Mouse (Mus musculus) embryonic facial prominence, embryonic 14.5 days (tissue): ENCODE results near the gene Selenow. TPM values are rescaled to one million over a fixed set of nuclear protein-coding genes. Genes with fewer than 3 reads are reported as not detected.

ENCODE experiments used
- ATAC-seq: fragments of 200-750 bp; cut with Nextera tagmentation; 2 replicates; pipeline ENCODE4 v1.8.0; 2017; ENCODE audit warnings: low read depth, moderate number of reproducible peaks, moderate TSS enrichment
- DNase-seq: peaks from one replicate; pipeline ENCODE4 v3.0.0-alpha.2; 2015; ENCODE audit warnings: low spot score
- H3K27ac ChIP-seq: fragments of 300-500 bp; sonication (generic); replicated peaks from 2 replicates; pipeline ENCODE4 v1.5.1; 2014; ENCODE audit warnings: low read depth, mild to moderate bottlenecking, low read length, moderate library complexity
- H3K27me3 ChIP-seq: fragments of 300-500 bp; sonication (generic); replicated peaks from 2 replicates; pipeline ENCODE4 v1.6.1; 2014; ENCODE audit warnings: low read length; ENCODE audit not compliant: control insufficient read depth, insufficient read depth
- H3K36me3 ChIP-seq: fragments of 300-500 bp; sonication (generic); 2 replicates; pipeline ENCODE4 v1.6.1; 2014; ENCODE audit warnings: low read length, mixed read lengths; ENCODE audit not compliant: control insufficient read depth, insufficient read depth
- H3K4me1 ChIP-seq: fragments of 300-500 bp; sonication (generic); 2 replicates; pipeline ENCODE4 v1.6.1; 2014; ENCODE audit warnings: antibody characterized with exemption, low read length; ENCODE audit not compliant: control insufficient read depth, insufficient read depth
- H3K4me2 ChIP-seq: fragments of 300-500 bp; sonication (generic); 2 replicates; pipeline ENCODE4 v1.6.1; 2014; ENCODE audit warnings: low read depth, mild to moderate bottlenecking, low read length, moderate library complexity, mixed read lengths
- H3K4me3 ChIP-seq: fragments of 300-500 bp; sonication (generic); 2 replicates; pipeline ENCODE4 v1.5.1; 2014; ENCODE audit warnings: low read depth, mild to moderate bottlenecking, low read length
- H3K9ac ChIP-seq: fragments of 300-500 bp; sonication (generic); 2 replicates; pipeline ENCODE4 v1.6.1; 2014; ENCODE audit warnings: low read depth, mild to moderate bottlenecking, low read length, moderate library complexity, mixed read lengths
- H3K9me3 ChIP-seq: fragments of 300-500 bp; sonication (generic); 2 replicates; pipeline ENCODE4 v1.6.1; 2016; ENCODE audit warnings: low read length; ENCODE audit not compliant: control insufficient read depth
- WGBS: fragments of 180-500 bp; shearing (Covaris S2); extraction: QIAGEN DNeasy Blood & Tissue Kit; methylation state at CpG from one replicate; pipeline ENCODE4 v1.1.7; 2014; 5-methylcytosine and 5-hydroxymethylcytosine counted together
- polyA plus RNA-seq: library from polyadenylated mRNA; unstranded; fragments of >200 nt; fragmentation: Nextera tagmentation; extraction: Ambion mirVana; gene quantifications from 2 replicates; pipeline ENCODE4 v1.2.1, GENCODE M21; 2014

The Selenow gene
- polyA plus RNA-seq, 1 experiment from 2014 or later = 1,004 TPM

DNA sequence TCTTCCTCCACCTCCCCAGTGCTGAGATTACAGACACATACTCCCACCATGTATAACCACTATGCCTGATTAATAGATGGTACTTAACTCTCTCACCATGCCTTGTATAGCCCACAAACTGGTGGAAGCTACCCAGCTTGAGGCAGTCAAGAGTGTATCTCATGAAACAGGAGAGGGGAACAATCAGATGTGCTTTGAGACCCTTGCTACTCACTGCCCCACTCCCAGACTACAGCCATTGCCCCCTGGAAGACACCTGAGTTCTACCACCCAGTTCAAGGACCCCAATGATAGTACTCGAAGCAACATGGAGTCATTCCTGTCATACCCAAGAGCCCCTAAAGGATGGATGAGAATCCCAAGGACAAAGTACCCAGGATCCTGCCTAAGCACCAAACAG is 15.6 kb downstream of the Selenow start:
- H3K4me3 ChIP-seq = no peak overlapping the region
- H3K36me3 ChIP-seq = no peaks in the 10 kb centered on the region
- ATAC-seq (no peak), DNase-seq (no peak)
- no peak overlapping the region for H3K9ac ChIP-seq
- no peaks in the 10 kb centered on the region for H3K9me3 ChIP-seq
- H3K4me1 ChIP-seq = no peaks in the 10 kb centered on the region
- no peaks in the 10 kb centered on the region for H3K27me3 ChIP-seq
- no peak overlapping the region for H3K4me2 ChIP-seq
- H3K27ac ChIP-seq = no peak overlapping the region
- 91% methylated on average over 1 of the region's 1 CpGs for WGBS

DNA sequence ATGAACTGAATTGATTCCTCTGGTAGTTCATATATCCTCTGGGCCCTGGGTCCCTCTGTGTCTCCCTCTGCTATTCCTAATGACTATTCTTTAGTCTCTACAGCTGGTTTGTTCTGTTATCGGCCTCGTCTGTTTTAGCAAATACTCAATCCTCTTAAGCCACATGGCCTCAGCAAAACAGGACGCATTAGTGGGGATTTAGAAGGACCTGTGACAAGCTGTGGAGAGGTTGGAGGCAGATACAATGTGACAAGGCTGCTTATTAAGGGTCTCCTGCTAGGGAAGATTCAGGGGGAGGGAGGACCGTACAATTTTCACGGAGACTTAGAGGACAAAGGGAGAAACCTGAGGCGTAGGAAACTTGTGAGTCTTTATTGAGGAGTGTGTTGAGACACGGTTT is 16.3 kb downstream of the Selenow start:
- Histone ChIP-seq H3K27me3 (no peaks in the 10 kb centered on the region), H3K9me3 (no peaks in the 10 kb centered on the region), H3K9ac (no peak overlapping the region), H3K36me3 (no peaks in the 10 kb centered on the region), H3K4me2 (no peak overlapping the region), H3K27ac (no peak overlapping the region), H3K4me3 (no peak overlapping the region), H3K4me1 (no peaks in the 10 kb centered on the region)
- no peak for ATAC-seq
- DNase-seq = no peak
- 66% methylated on average over 7 of the region's 7 CpGs for WGBS

DNA sequence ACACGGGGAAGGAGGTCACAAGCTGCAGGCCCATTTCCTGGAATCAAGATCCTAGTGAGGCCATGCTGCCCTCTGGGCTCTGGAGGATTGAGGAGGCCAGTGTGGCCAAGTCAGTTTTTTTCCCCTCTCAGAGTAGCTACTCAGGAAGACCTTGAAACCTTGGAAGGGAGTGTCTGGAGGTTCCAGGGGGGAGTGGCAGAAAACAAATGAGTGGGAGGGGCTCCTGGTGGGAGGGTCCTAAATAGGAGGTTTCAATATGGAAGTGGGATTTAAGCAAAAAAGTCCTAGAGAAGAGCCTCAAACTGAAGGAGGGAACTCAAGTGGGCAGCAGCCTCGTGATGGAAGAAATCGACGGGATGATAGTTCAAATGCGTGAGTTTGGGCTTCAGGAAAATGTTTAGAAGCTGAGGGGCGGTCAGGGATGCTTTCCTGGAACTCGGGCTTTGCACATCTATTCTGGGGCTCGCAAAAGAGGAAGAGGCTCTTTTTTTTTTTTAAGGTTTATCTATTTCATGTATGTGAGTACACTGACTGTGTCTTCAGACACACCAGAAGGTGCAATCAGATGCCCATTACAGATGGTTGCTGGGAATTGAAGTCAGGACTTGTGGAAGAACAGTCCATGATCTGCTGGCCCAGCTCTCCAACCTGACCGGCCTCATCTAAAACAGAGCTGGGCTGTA is 20.7 kb downstream of the Selenow start:
- Histone ChIP-seq H3K9ac (no peak overlapping the region), H3K27me3 (no peaks in the 10 kb centered on the region), H3K36me3 (no peaks in the 10 kb centered on the region), H3K9me3 (no peaks in the 10 kb centered on the region), H3K27ac (no peak overlapping the region), H3K4me1 (no peaks in the 10 kb centered on the region), H3K4me2 (no peak overlapping the region), H3K4me3 (no peak overlapping the region)
- ATAC-seq (no peak), DNase-seq (no peak)
- 77% methylated on average over 9 of the region's 9 CpGs for WGBS

DNA sequence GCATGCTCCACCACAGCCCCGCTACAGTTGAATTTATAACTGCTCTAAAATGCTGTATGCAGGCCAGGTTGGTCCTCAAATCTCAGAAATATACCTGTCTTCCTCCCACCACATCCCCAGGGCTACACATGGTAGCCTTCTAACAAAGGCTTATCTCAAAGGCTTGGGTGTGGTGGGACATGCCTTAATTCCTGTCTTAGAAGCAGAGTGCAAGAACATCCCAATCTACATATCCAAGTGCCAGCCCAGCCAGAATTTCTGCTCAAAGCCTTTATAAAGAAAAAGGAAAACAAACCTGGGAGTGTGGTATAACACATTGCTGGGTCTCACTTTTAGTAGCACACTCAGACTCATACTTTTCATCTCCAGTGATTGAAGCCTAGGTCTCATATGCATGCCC is 28.0 kb downstream of the Selenow start:
- H3K4me3 ChIP-seq = no peak overlapping the region
- H3K27ac ChIP-seq = no peak overlapping the region
- no peak overlapping the region for H3K9ac ChIP-seq
- H3K4me2 ChIP-seq = no peak overlapping the region
- WGBS = 76% methylated on average over 1 of the region's 1 CpGs
- H3K36me3 ChIP-seq = no peaks in the 10 kb centered on the region
- H3K4me1 ChIP-seq = no peaks in the 10 kb centered on the region
- ATAC-seq (no peak), DNase-seq (no peak)
- no peaks in the 10 kb centered on the region for H3K27me3 ChIP-seq
- no peaks in the 10 kb centered on the region for H3K9me3 ChIP-seq

DNA sequence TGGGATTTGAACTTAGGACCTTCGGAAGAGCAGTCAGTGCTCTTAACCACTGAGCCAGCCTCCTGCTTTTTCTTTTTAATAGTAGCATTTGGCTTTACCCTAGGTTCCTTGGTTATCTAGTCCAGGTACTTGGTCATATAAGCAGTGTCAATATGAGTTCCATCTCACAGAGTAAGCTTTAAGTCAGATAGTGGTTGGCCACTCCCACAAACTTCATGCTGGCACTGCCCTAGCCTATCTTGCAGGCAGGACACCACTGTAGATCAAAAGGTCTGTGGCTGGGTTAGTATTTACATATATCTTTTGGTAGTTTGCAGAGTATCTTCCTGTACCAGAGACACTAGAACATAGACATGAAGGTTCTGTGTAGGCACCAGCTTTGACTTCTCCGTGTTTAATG is 38.1 kb downstream of the Selenow start:
- H3K36me3 ChIP-seq = no peaks in the 10 kb centered on the region
- 85% methylated on average over 2 of the region's 2 CpGs for WGBS
- ATAC-seq = no peak
- no peak overlapping the region for H3K27ac ChIP-seq
- no peaks in the 10 kb centered on the region for H3K9me3 ChIP-seq
- H3K9ac ChIP-seq = no peak overlapping the region
- DNase-seq = no peak
- no peaks in the 10 kb centered on the region for H3K4me1 ChIP-seq
- no peak overlapping the region for H3K4me3 ChIP-seq
- H3K27me3 ChIP-seq = no peaks in the 10 kb centered on the region
- H3K4me2 ChIP-seq = no peak overlapping the region

DNA sequence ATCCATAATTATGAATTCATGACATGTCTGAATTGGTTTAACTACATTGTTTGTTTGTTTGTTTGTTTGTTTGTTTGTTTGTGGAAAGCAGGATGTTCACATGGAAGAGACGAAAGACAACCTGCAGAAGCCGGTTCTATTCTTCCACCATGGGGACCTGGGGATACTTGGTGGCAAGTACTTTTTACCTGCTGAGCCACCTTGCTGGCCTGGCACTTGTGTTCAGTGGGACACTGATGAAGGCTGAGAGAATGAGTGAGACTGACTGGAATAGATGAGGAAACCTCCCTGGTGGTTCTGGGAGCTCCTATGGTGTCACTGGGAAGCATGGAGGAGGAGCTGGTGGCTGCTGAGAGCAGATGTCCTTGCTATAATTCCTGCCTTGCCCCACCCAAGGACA is 39.9 kb downstream of the Selenow start, which contains the start of gene Crxos:
Crxos (plus strand) TSS at position 301 of the 400 bp plus-strand sequence.
- no peak within 1 kb of the TSS for H3K9ac ChIP-seq
- WGBS = 94% methylated on average over 2 of the region's 2 CpGs
- no peak for ATAC-seq

DNA sequence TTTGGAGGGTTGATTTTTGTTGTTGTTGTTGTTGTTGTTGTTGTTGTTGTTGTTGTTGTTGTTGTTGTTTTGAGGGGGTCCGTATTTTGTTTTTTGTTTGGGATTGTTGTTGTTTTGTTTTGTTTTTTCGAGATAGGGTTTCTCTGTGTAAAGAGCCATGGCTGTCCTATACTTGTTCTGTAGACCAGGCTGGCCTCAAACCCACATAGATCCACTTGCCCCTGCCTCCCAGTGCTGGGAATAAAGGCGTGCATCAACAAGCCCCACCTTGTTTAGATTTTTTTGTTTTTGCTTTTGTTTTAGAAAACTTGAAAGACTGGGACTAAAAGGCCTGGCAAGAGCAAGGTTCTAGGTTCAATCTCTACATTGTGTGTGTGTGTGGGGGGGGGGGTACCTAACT is 40.4 kb downstream of the Selenow start:
- Histone ChIP-seq H3K27me3 (no peaks in the 10 kb centered on the region), H3K36me3 (no peaks in the 10 kb centered on the region), H3K9ac (no peak overlapping the region), H3K4me1 (no peaks in the 10 kb centered on the region), H3K4me3 (no peak overlapping the region), H3K27ac (no peak overlapping the region), H3K4me2 (no peak overlapping the region), H3K9me3 (no peaks in the 10 kb centered on the region)
- WGBS = 60% methylated on average over 3 of the region's 3 CpGs
- no peak for DNase-seq
- ATAC-seq = no peak

More for the DNA sequence above, 39.9 kb downstream of the Selenow start, which contains the start of gene Crxos:
- Histone ChIP-seq H3K27me3 (no peaks in the 10 kb centered on the region), H3K36me3 (no peaks in the 10 kb centered on the region), H3K9me3 (no peaks in the 10 kb centered on the region), H3K4me3 (no peak within 1 kb of the TSS), H3K4me1 (no peaks in the 10 kb centered on the region), H3K4me2 (no peak within 1 kb of the TSS), H3K27ac (no peak within 1 kb of the TSS)
- no peak for DNase-seq

DNA sequence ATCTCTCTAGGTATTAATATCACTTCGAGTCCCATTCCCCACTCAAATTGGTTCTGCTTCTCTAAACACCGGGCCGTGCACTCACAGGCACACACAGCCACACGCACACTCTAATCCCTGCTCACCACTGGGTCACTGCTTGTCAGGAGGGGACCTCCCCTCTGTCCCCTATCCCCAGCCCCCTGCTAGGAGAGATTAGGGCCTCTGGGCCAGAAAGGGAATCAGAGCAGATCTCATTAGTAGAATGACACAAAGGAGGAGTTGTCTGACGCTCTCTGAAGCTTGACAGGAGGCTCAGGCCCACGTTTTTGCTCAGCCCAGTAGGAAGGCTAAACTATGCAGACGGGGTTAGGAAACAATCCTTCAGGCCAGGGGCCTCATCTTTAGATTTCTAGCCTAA is 40.8 kb downstream of the Selenow start:
- no peak overlapping the region for H3K4me3 ChIP-seq
- no peak overlapping the region for H3K4me2 ChIP-seq
- H3K36me3 ChIP-seq = no peaks in the 10 kb centered on the region
- 11% methylated on average over 7 of the region's 7 CpGs for WGBS
- peak; percentile 9 for DNase-seq
- H3K9ac ChIP-seq = no peak overlapping the region
- H3K27me3 ChIP-seq = no peaks in the 10 kb centered on the region
- ATAC-seq = peak; percentile 47; the same call in 1 of the 2 replicates
- H3K9me3 ChIP-seq = no peaks in the 10 kb centered on the region
- H3K4me1 ChIP-seq = no peaks in the 10 kb centered on the region
- no peak overlapping the region for H3K27ac ChIP-seq

DNA sequence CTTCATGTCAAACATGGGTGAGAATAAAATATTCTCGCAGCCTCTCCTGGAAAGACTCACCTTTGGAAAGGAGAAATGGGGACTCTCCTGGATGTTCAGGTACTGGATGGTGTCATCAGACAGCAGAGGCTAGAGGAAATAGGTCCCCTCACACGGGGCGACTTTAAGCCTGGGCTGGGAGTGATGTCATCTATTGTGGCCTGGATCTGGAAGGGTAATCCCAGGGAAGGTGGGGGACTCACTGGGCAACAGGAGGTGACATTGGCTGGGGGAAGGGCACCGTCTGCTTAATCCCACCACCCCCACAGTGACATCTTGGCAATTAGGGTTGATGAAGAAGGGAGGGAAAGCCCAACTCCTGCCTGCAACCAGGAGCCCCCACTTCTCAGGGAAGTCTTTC is 42.4 kb downstream of the Selenow start, which contains the start of gene Crx:
Crx (minus strand) TSS at position 213 of the 400 bp plus-strand sequence.
- Histone ChIP-seq H3K27me3 (no peaks in the 10 kb centered on the region), H3K27ac (no peak within 1 kb of the TSS), H3K9ac (no peak within 1 kb of the TSS), H3K4me3 (no peak within 1 kb of the TSS), H3K4me2 (no peak within 1 kb of the TSS), H3K4me1 (no peaks in the 10 kb centered on the region), H3K36me3 (no peaks in the 10 kb centered on the region), H3K9me3 (no peaks in the 10 kb centered on the region)
- no peak for DNase-seq
- 30% methylated on average over 4 of the region's 4 CpGs for WGBS
- ATAC-seq = no peak
